Mouse (Mus musculus): ENCODE results near the gene Cetn4. TPM values are rescaled to one million over a fixed set of nuclear protein-coding genes. Genes with fewer than 3 reads are reported as not detected.

The Cetn4 gene
- polyA plus RNA-seq, 1 experiment from 2014 or later = 1.7 TPM

- Histone ChIP-seq H3K27ac (replicated peaks) (peak overlapping the region; percentile 68), H3K36me3 (replicated peaks) (no peaks in the 10 kb centered on the region), H3K4me1 (replicated peaks) (peaks cover 31% of the 10 kb centered on the region), H3K9me3 (replicated peaks) (no peaks in the 10 kb centered on the region), H3K4me3 (replicated peaks) (no peak overlapping the region), H3K9ac (no peak overlapping the region), H3K4me2 (no peak overlapping the region), H3K27me3 (no peaks in the 10 kb centered on the region)
- WGBS (ENCODE audit: insufficient replicate concordance) = 11% methylated on average over 6 of the region's 6 CpGs
- ATAC-seq (ENCODE audit: insufficient read depth) = peak; percentile 89
Observed at GRCm38 (mm10) chr3:37331999-37332449, 19.5 kb upstream of the Cetn4 start.

- Histone ChIP-seq H3K36me3 (replicated peaks) (no peaks in the 10 kb centered on the region), H3K4me2 (no peak overlapping the region), H3K4me3 (replicated peaks) (no peak overlapping the region), H3K9me3 (replicated peaks) (no peaks in the 10 kb centered on the region), H3K27me3 (no peaks in the 10 kb centered on the region), H3K9ac (no peak overlapping the region), H3K4me1 (replicated peaks) (peaks cover 48% of the 10 kb centered on the region), H3K27ac (replicated peaks) (no peak overlapping the region)
- WGBS (ENCODE audit: insufficient replicate concordance) = 76% methylated on average over 1 of the region's 1 CpGs
- ATAC-seq (ENCODE audit: insufficient read depth) = no peak
Observed at GRCm38 (mm10) chr3:37329963-37330362, 17.5 kb upstream of the Cetn4 start.

GRCm38 (mm10) chr3:37328489-37328888, 16.0 kb upstream of the Cetn4 start:
- peaks cover 42% of the 10 kb centered on the region for H3K4me1 ChIP-seq (replicated peaks)
- no peak overlapping the region for H3K9ac ChIP-seq
- H3K27ac ChIP-seq (replicated peaks) = no peak overlapping the region
- H3K4me3 ChIP-seq (replicated peaks) = no peak overlapping the region
- H3K9me3 ChIP-seq (replicated peaks) = no peaks in the 10 kb centered on the region
- H3K36me3 ChIP-seq (replicated peaks) = no peaks in the 10 kb centered on the region
- no peaks in the 10 kb centered on the region for H3K27me3 ChIP-seq
- 28% methylated on average over 2 of the region's 2 CpGs for WGBS (ENCODE audit: insufficient replicate concordance)
- no peak for ATAC-seq (ENCODE audit: insufficient read depth)
- H3K4me2 ChIP-seq = no peak overlapping the region

- H3K27me3 ChIP-seq = no peaks in the 10 kb centered on the region
- H3K4me1 ChIP-seq (replicated peaks) = peaks cover 30% of the 10 kb centered on the region
- no peak overlapping the region for H3K4me2 ChIP-seq
- peak; percentile 42; the same call in 1 of the 2 replicates for ATAC-seq (ENCODE audit: insufficient read depth)
- no peak overlapping the region for H3K9ac ChIP-seq
- H3K27ac ChIP-seq (replicated peaks) = no peak overlapping the region
- WGBS (ENCODE audit: insufficient replicate concordance) = 23% methylated on average over 3 of the region's 3 CpGs
- H3K9me3 ChIP-seq (replicated peaks) = no peaks in the 10 kb centered on the region
- no peak overlapping the region for H3K4me3 ChIP-seq (replicated peaks)
- no peaks in the 10 kb centered on the region for H3K36me3 ChIP-seq (replicated peaks)
Observed at GRCm38 (mm10) chr3:37326627-37327026, 14.1 kb upstream of the Cetn4 start.

GRCm38 (mm10) chr3:37325317-37326112, 13.0 kb upstream of the Cetn4 start:
- no peak overlapping the region for H3K9ac ChIP-seq
- H3K27ac ChIP-seq (replicated peaks) = no peak overlapping the region
- 45% methylated on average over 5 of the region's 5 CpGs for WGBS (ENCODE audit: insufficient replicate concordance)
- H3K4me2 ChIP-seq = no peak overlapping the region
- H3K27me3 ChIP-seq = no peaks in the 10 kb centered on the region
- no peaks in the 10 kb centered on the region for H3K9me3 ChIP-seq (replicated peaks)
- H3K4me3 ChIP-seq (replicated peaks) = no peak overlapping the region
- H3K36me3 ChIP-seq (replicated peaks) = no peaks in the 10 kb centered on the region
- no peak for ATAC-seq (ENCODE audit: insufficient read depth)
- peaks cover 23% of the 10 kb centered on the region for H3K4me1 ChIP-seq (replicated peaks)

GRCm38 (mm10) chr3:37324310-37324709, 11.8 kb upstream of the Cetn4 start:
- Histone ChIP-seq H3K27me3 (no peaks in the 10 kb centered on the region), H3K9ac (no peak overlapping the region), H3K4me2 (no peak overlapping the region), H3K27ac (replicated peaks) (no peak overlapping the region), H3K4me3 (replicated peaks) (no peak overlapping the region), H3K9me3 (replicated peaks) (no peaks in the 10 kb centered on the region), H3K4me1 (replicated peaks) (peaks cover 23% of the 10 kb centered on the region), H3K36me3 (replicated peaks) (peaks cover 4% of the 10 kb centered on the region; the same call in 1 of the 2 replicates)
- 19% methylated on average over 3 of the region's 3 CpGs for WGBS (ENCODE audit: insufficient replicate concordance)
- no peak for ATAC-seq (ENCODE audit: insufficient read depth)

GRCm38 (mm10) chr3:37316233-37316632, 3.7 kb upstream of the Cetn4 start:
- no peaks in the 10 kb centered on the region for H3K27me3 ChIP-seq
- H3K4me3 ChIP-seq (replicated peaks) = no peak overlapping the region
- WGBS (ENCODE audit: insufficient replicate concordance) = 78% methylated on average over 1 of the region's 1 CpGs
- peaks cover 7% of the 10 kb centered on the region; the same call in 1 of the 2 replicates for H3K36me3 ChIP-seq (replicated peaks)
- H3K4me1 ChIP-seq (replicated peaks) = peaks cover 18% of the 10 kb centered on the region
- H3K27ac ChIP-seq (replicated peaks) = no peak overlapping the region
- ATAC-seq (ENCODE audit: insufficient read depth) = no peak
- no peaks in the 10 kb centered on the region for H3K9me3 ChIP-seq (replicated peaks)
- no peak overlapping the region for H3K4me2 ChIP-seq
- H3K9ac ChIP-seq = no peak overlapping the region

- Histone ChIP-seq H3K9ac (no peak overlapping the region), H3K27ac (replicated peaks) (peak overlapping the region; percentile 30; the same call in 1 of the 2 replicates)
- WGBS (ENCODE audit: insufficient replicate concordance) = 19% methylated on average over 1 of the region's 1 CpGs
Observed at GRCm38 (mm10) chr3:37313371-37313770, 863 bp upstream of the Cetn4 start.

GRCm38 (mm10) chr3:37311897-37312369, 575 bp downstream of the Cetn4 start:
- Histone ChIP-seq H3K4me1 (replicated peaks) (peaks cover 19% of the 10 kb centered on the region), H3K27ac (replicated peaks) (no peak overlapping the region), H3K9ac (peak overlapping the region; percentile 73), H3K9me3 (replicated peaks) (no peaks in the 10 kb centered on the region), H3K36me3 (replicated peaks) (no peaks in the 10 kb centered on the region), H3K27me3 (no peaks in the 10 kb centered on the region), H3K4me2 (peak overlapping the region; percentile 90), H3K4me3 (replicated peaks) (peak overlapping the region; percentile 80)
- WGBS (ENCODE audit: insufficient replicate concordance) = 1% methylated on average over 10 of the region's 10 CpGs
- ATAC-seq (ENCODE audit: insufficient read depth) = peak; percentile 57

More at GRCm38 (mm10) chr3:37313371-37313770, 863 bp upstream of the Cetn4 start:
- H3K4me3 ChIP-seq (replicated peaks) = peak overlapping the region; percentile 80
- no peaks in the 10 kb centered on the region for H3K9me3 ChIP-seq (replicated peaks)
- H3K36me3 ChIP-seq (replicated peaks) = no peaks in the 10 kb centered on the region
- H3K27me3 ChIP-seq = no peaks in the 10 kb centered on the region
- ATAC-seq (ENCODE audit: insufficient read depth) = no peak
- H3K4me2 ChIP-seq = peak overlapping the region; percentile 90
- peaks cover 19% of the 10 kb centered on the region for H3K4me1 ChIP-seq (replicated peaks)

- ATAC-seq (ENCODE audit: insufficient read depth) = peak; percentile 73
- no peaks in the 10 kb centered on the region for H3K27me3 ChIP-seq
- H3K4me3 ChIP-seq (replicated peaks) = no peak overlapping the region
- WGBS (ENCODE audit: insufficient replicate concordance) = 18% methylated on average over 8 of the region's 8 CpGs
- H3K36me3 ChIP-seq (replicated peaks) = no peaks in the 10 kb centered on the region
- no peak overlapping the region; the same call in 1 of the 2 replicates for H3K4me2 ChIP-seq
- H3K9me3 ChIP-seq (replicated peaks) = no peaks in the 10 kb centered on the region
- H3K9ac ChIP-seq = no peak overlapping the region
- peak overlapping the region; percentile 80 for H3K27ac ChIP-seq (replicated peaks)
- H3K4me1 ChIP-seq (replicated peaks) = peaks cover 14% of the 10 kb centered on the region
Observed at GRCm38 (mm10) chr3:37303392-37304139, 8.9 kb downstream of the Cetn4 start.

- Histone ChIP-seq H3K27me3 (no peaks in the 10 kb centered on the region), H3K9me3 (replicated peaks) (no peaks in the 10 kb centered on the region), H3K36me3 (replicated peaks) (no peaks in the 10 kb centered on the region), H3K4me3 (replicated peaks) (no peak overlapping the region), H3K27ac (replicated peaks) (no peak overlapping the region), H3K9ac (no peak overlapping the region), H3K4me1 (replicated peaks) (peaks cover 14% of the 10 kb centered on the region), H3K4me2 (no peak overlapping the region)
- ATAC-seq (ENCODE audit: insufficient read depth) = no peak
- 24% methylated on average over 12 of the region's 12 CpGs for WGBS (ENCODE audit: insufficient replicate concordance)
Observed at GRCm38 (mm10) chr3:37302685-37303084, 9.8 kb downstream of the Cetn4 start.
